In genomic region chr2:32181364-32181763, GRCm38 (mm10) we compare ENCODE assay signal across 15 mouse cellular contexts. TPM values are rescaled to one million over a fixed set of nuclear protein-coding genes. Genes with fewer than 3 reads are reported as not detected.
DNase-seq lines count a peak whose midpoint lies in the region; ATAC-seq lines count a peak whose summit lies in the region.
"Had no signal": no experiment of that assay in that cellular context is flagged by ENCODE, and none has a peak within 500 bp of the region (broad histone marks: within the 10 kb centered on the region; RNA-seq: fewer than 3 reads in every experiment).

No protein-coding gene starts in this region.

- no peak for ATAC-seq in CD4-positive, CD25-positive, alpha-beta regulatory T cell, adult 4 months
- 0 out of 2 replicates have a peak, but pooled peaks have one; percentile 17 for ATAC-seq in hindbrain, embryonic 12.5 days (ENCODE audit: low FRiP score)
- ATAC-seq in hindbrain, embryonic 11.5 days (ENCODE audit: low FRiP score), result no peak
- no peak for ATAC-seq in neural tube, embryonic 13.5 days (ENCODE audit: low read depth)

- H3K27me3 ChIP-seq in hindbrain, embryonic 12.5 days, result no peaks in the 10 kb centered on the region
- no peaks in the 10 kb centered on the region for H3K27me3 ChIP-seq in hindbrain, embryonic 11.5 days (ENCODE audit: control insufficient read depth, insufficient read depth, low read length)
- no peaks in the 10 kb centered on the region for H3K27me3 ChIP-seq in neural tube, embryonic 13.5 days
- H3K27me3 ChIP-seq: liver, embryonic 13.5 days had no signal

- H3K9ac ChIP-seq in hindbrain, embryonic 12.5 days, result no peak overlapping the region; the same call in 1 of the 2 replicates
- no peak overlapping the region for H3K9ac ChIP-seq in hindbrain, embryonic 11.5 days (ENCODE audit: low read depth, low read length)
- no peak overlapping the region for H3K9ac ChIP-seq in neural tube, embryonic 13.5 days
- H3K9ac ChIP-seq: liver, embryonic 13.5 days had no signal

- peaks cover 35% of the 10 kb centered on the region for H3K36me3 ChIP-seq in hindbrain, embryonic 12.5 days
- no peaks in the 10 kb centered on the region; the same call in 1 of the 2 replicates for H3K36me3 ChIP-seq in hindbrain, embryonic 11.5 days (ENCODE audit: control insufficient read depth, insufficient read depth, low read length)
- peaks cover 34% of the 10 kb centered on the region for H3K36me3 ChIP-seq in neural tube, embryonic 13.5 days

- peak; percentile 25 for DNase-seq in CD4-positive, CD25-positive, alpha-beta regulatory T cell, adult 2 months (ENCODE audit: low read depth, low spot score)
- DNase-seq in hindbrain, embryonic 11.5 days (ENCODE audit: low spot score), result no peak
- no peak for DNase-seq in neural tube, embryonic 10.5 days (ENCODE audit: extremely low spot score, low spot score)
- peak; percentile 64 to 86 for DNase-seq in thymus, postnatal 36 days
- no peak for DNase-seq in retina, embryonic 14.5 days (ENCODE audit: low spot score)
- DNase-seq: cerebellum, adult 18-20 months; kidney, adult 11 months; liver, embryonic 13.5 days; right cerebral cortex, postnatal 4 days had no signal

- no peaks in the 10 kb centered on the region for H3K9me3 ChIP-seq in hindbrain, embryonic 12.5 days (replicated peaks)
- no peaks in the 10 kb centered on the region for H3K9me3 ChIP-seq in hindbrain, embryonic 11.5 days (ENCODE audit: control insufficient read depth, low read length)
- no peaks in the 10 kb centered on the region for H3K9me3 ChIP-seq in neural tube, embryonic 13.5 days
- H3K9me3 ChIP-seq: G1E; liver, embryonic 13.5 days had no signal

- no peak overlapping the region for H3K4me2 ChIP-seq in hindbrain, embryonic 12.5 days (replicated peaks)
- H3K4me2 ChIP-seq in hindbrain, embryonic 11.5 days (replicated peaks; ENCODE audit: low read depth, low read length), result no peak overlapping the region
- no peak overlapping the region for H3K4me2 ChIP-seq in neural tube, embryonic 13.5 days
- H3K4me2 ChIP-seq: heart, embryonic 11.5 days; liver, embryonic 13.5 days had no signal

- WGBS in hindbrain, embryonic 12.5 days, result 74% methylated on average over 5 of the region's 5 CpGs
- 76% methylated on average over 5 of the region's 5 CpGs for WGBS in hindbrain, embryonic 11.5 days
- WGBS in neural tube, embryonic 13.5 days, result 56% methylated on average over 5 of the region's 5 CpGs

- peaks cover 56% of the 10 kb centered on the region for H3K4me1 ChIP-seq in hindbrain, embryonic 12.5 days
- H3K4me1 ChIP-seq in hindbrain, embryonic 11.5 days (replicated peaks; ENCODE audit: control insufficient read depth, insufficient read depth, low read length), result peaks cover 9% of the 10 kb centered on the region; the same call in 1 of the 2 replicates
- H3K4me1 ChIP-seq in neural tube, embryonic 13.5 days (replicated peaks), result peaks cover 73% of the 10 kb centered on the region

- H3K4me3 ChIP-seq in hindbrain, embryonic 12.5 days, result no peak overlapping the region
- H3K4me3 ChIP-seq in hindbrain, embryonic 11.5 days (ENCODE audit: low read depth, low read length), result no peak overlapping the region
- no peak overlapping the region for H3K4me3 ChIP-seq in neural tube, embryonic 13.5 days
- H3K4me3 ChIP-seq: erythroblast, embryonic 14.5 days; liver, embryonic 13.5 days had no signal

- no peak overlapping the region for H3K27ac ChIP-seq in hindbrain, embryonic 12.5 days
- H3K27ac ChIP-seq in hindbrain, embryonic 11.5 days (ENCODE audit: low read depth, low read length), result no peak overlapping the region
- H3K27ac ChIP-seq in neural tube, embryonic 13.5 days (replicated peaks), result peak overlapping the region; percentile 71
- H3K27ac ChIP-seq: liver, embryonic 13.5 days had no signal

RNA-seq across cellular contexts. Expression of gene Prrc2b, which starts 30.5 kb away (rescaled TPM):
- 10 to 100 TPM; 31.7 to 32.9 TPM for polyA plus RNA-seq in CD4-positive, CD25-positive, alpha-beta regulatory T cell, adult 4 months (2017; shearing (Covaris generic))
- polyA plus RNA-seq in hindbrain, embryonic 12.5 days (2016; fragmentation: Nextera tagmentation; extraction: Ambion mirVana), result 111 and 114 TPM in 2 replicates
- polyA plus RNA-seq in hindbrain, embryonic 11.5 days (2014; fragmentation: Nextera tagmentation; extraction: Ambion mirVana), result 57.6 and 69.0 TPM in 2 replicates
- polyA plus RNA-seq in neural tube, embryonic 13.5 days (2015; fragmentation: Nextera tagmentation; extraction: Ambion mirVana), result 61.6 and 69.8 TPM in 2 replicates

RNA-seq across cellular contexts. Expression of gene Pomt1, which starts 55.0 kb away (rescaled TPM):
- polyA plus RNA-seq in CD4-positive, CD25-positive, alpha-beta regulatory T cell, adult 4 months (2017; shearing (Covaris generic)), result 1 to 10 TPM; 6.5 to 7.9 TPM
- polyA plus RNA-seq in hindbrain, embryonic 12.5 days (2016; fragmentation: Nextera tagmentation; extraction: Ambion mirVana), result 25.5 and 25.9 TPM in 2 replicates
- 23.8 and 26.8 TPM in 2 replicates for polyA plus RNA-seq in hindbrain, embryonic 11.5 days (2014; fragmentation: Nextera tagmentation; extraction: Ambion mirVana)
- polyA plus RNA-seq in neural tube, embryonic 13.5 days (2015; fragmentation: Nextera tagmentation; extraction: Ambion mirVana), result 25.8 and 25.9 TPM in 2 replicates

Comparison
In these comparisons a context has a peak if more than half of its experiments do, and no peak if none do; other contexts are left out.
1. DNase-seq: peak in CD4-positive, CD25-positive, alpha-beta regulatory T cell, adult 2 months (single experiment) and thymus, postnatal 36 days (2 of 2); none in hindbrain, embryonic 11.5 days (single experiment), neural tube, embryonic 10.5 days (single experiment) and retina, embryonic 14.5 days (single experiment).